Mouse (Mus musculus): ENCODE data around the gene Pzp. TPM values are rescaled to one million over a fixed set of nuclear protein-coding genes. Genes with fewer than 3 reads are reported as not detected.

Pzp gene
- polyA plus RNA-seq, 1 experiment: 0.02 TPM

GRCm38 (mm10) chr6:128487736-128488135, 38.8 kb downstream of the Pzp start:
- DNase-seq (ENCODE audit: low read depth, low spot score): no peak
- 85% methylated on average over 11 of the region's 11 CpGs for WGBS

- WGBS: 20% methylated on average over 26 of the region's 26 CpGs
Measured at GRCm38 (mm10) chr6:128479463-128480454, 46.8 kb downstream of the Pzp start.

GRCm38 (mm10) chr6:128477495-128477894, 49.0 kb downstream of the Pzp start:
- DNase-seq (ENCODE audit: low read depth, low spot score): no peak
- WGBS: 22% methylated on average over 4 of the region's 4 CpGs

More at GRCm38 (mm10) chr6:128479463-128480454, 46.8 kb downstream of the Pzp start:
- DNase-seq (ENCODE audit: low read depth, low spot score): peak; percentile 92

- 84% methylated on average over 6 of the region's 6 CpGs for WGBS
Measured at GRCm38 (mm10) chr6:128474112-128474511, 52.4 kb downstream of the Pzp start.

GRCm38 (mm10) chr6:128469451-128469850, 57.1 kb downstream of the Pzp start:
- 4% methylated on average over 11 of the region's 12 CpGs for WGBS

More at GRCm38 (mm10) chr6:128474112-128474511, 52.4 kb downstream of the Pzp start:
- DNase-seq (ENCODE audit: low read depth, low spot score): no peak

GRCm38 (mm10) chr6:128467298-128467697, 59.2 kb downstream of the Pzp start:
- 44% methylated on average over 2 of the region's 2 CpGs for WGBS

More at GRCm38 (mm10) chr6:128469451-128469850, 57.1 kb downstream of the Pzp start:
- DNase-seq (ENCODE audit: low read depth, low spot score): no peak

GRCm38 (mm10) chr6:128466563-128466962, 60.0 kb downstream of the Pzp start:
- 66% methylated on average over 3 of the region's 3 CpGs for WGBS
- DNase-seq (ENCODE audit: low read depth, low spot score): no peak

More at GRCm38 (mm10) chr6:128467298-128467697, 59.2 kb downstream of the Pzp start:
- DNase-seq (ENCODE audit: low read depth, low spot score): no peak

- 44% methylated on average over 7 of the region's 7 CpGs for WGBS
- no peak for DNase-seq (ENCODE audit: low read depth, low spot score)
Measured at GRCm38 (mm10) chr6:128466043-128466442, 60.5 kb downstream of the Pzp start.

- no peak for DNase-seq (ENCODE audit: low read depth, low spot score)
- 85% methylated on average over 4 of the region's 4 CpGs for WGBS
Measured at GRCm38 (mm10) chr6:128464996-128465395, 61.5 kb downstream of the Pzp start.

GRCm38 (mm10) chr6:128461606-128462005, 64.9 kb downstream of the Pzp start:
- DNase-seq (ENCODE audit: low read depth, low spot score): no peak

GRCm38 (mm10) chr6:128460729-128461503, 65.6 kb downstream of the Pzp start:
- no peak for DNase-seq (ENCODE audit: low read depth, low spot score)
- WGBS: 85% methylated on average over 14 of the region's 14 CpGs

- no peak for DNase-seq (ENCODE audit: low read depth, low spot score)
- WGBS: 64% methylated on average over 2 of the region's 2 CpGs
Measured at GRCm38 (mm10) chr6:128460321-128460720, 66.2 kb downstream of the Pzp start.

GRCm38 (mm10) chr6:128457186-128457585, 69.3 kb downstream of the Pzp start:
- WGBS: 76% methylated on average over 5 of the region's 5 CpGs
- DNase-seq (ENCODE audit: low read depth, low spot score): no peak

- 74% methylated on average over 12 of the region's 12 CpGs for WGBS
- DNase-seq (ENCODE audit: low read depth, low spot score): no peak
Measured at GRCm38 (mm10) chr6:128455835-128456605, 70.5 kb downstream of the Pzp start.

- WGBS: 96% methylated on average over 5 of the region's 5 CpGs
- DNase-seq (ENCODE audit: low read depth, low spot score): no peak
Measured at GRCm38 (mm10) chr6:128447063-128447462, 79.5 kb downstream of the Pzp start.

- DNase-seq (ENCODE audit: low read depth, low spot score): no peak
- 26% methylated on average over 14 of the region's 14 CpGs for WGBS
Measured at GRCm38 (mm10) chr6:128445761-128446535, 80.6 kb downstream of the Pzp start.

GRCm38 (mm10) chr6:128440238-128440637, 86.3 kb downstream of the Pzp start:
- 80% methylated on average over 2 of the region's 2 CpGs for WGBS
- DNase-seq (ENCODE audit: low read depth, low spot score): no peak

GRCm38 (mm10) chr6:128438871-128439341, 87.6 kb downstream of the Pzp start:
- no peak for DNase-seq (ENCODE audit: low read depth, low spot score)
- WGBS: 7% methylated on average over 18 of the region's 18 CpGs

Measured in large intestine, adult 2 months (tissue).